Mouse (Mus musculus) right cerebral cortex, adult 2 months (tissue): ENCODE results near the gene A26c2.

Experiments
- DNase-seq, 2 experiments: peaks; one replicate each; pipeline ENCODE4 v3.0.0; 2021 to 2022; ENCODE audit warnings: low spot score in 2 of 2

The A26c2 gene

GRCm38 (mm10) chr7:62823573-62823972 lies at the start of gene A26c2:
A26c2 (minus strand) TSS chr7:62823673.
- no peak for DNase-seq

GRCm38 (mm10) chr7:62851471-62851870 lies 28.0 kb upstream of the A26c2 start:
- no peak for DNase-seq
